Comparison of ENCODE assay signal across 19 mouse cellular contexts in genomic region chr3:153260225-153260933, GRCm38 (mm10).
DNase-seq lines count a peak whose midpoint lies in the region; TF ChIP-seq lines count a peak whose summit lies in the region.
"Had no signal": no experiment of that assay in that cellular context is flagged by ENCODE, and none has a peak within 500 bp of the region (broad histone marks: within the 10 kb centered on the region; RNA-seq: fewer than 3 reads in every experiment).

No protein-coding gene starts in this region.

- H3K4me3 ChIP-seq in bone marrow, adult 2 months (replicated peaks; ENCODE audit: control insufficient read depth, low read depth, low read length): no peak overlapping the region
- no peak overlapping the region for H3K4me3 ChIP-seq in macrophage (ENCODE audit: inconsistent target)
- H3K4me3 ChIP-seq: forebrain, embryonic 13.5 days; heart, embryonic 15.5 days; neural tube, embryonic 13.5 days; stomach, embryonic 15.5 days had no signal

- no peaks in the 10 kb centered on the region for H3K36me3 ChIP-seq in macrophage (ENCODE audit: inconsistent target)
- H3K36me3 ChIP-seq: heart, embryonic 15.5 days; neural tube, embryonic 13.5 days; stomach, embryonic 15.5 days had no signal

- H3K4me1 ChIP-seq in bone marrow, adult 2 months (ENCODE audit: control insufficient read depth, insufficient read depth, low read length): peaks cover 1% of the 10 kb centered on the region
- H3K4me1 ChIP-seq: heart, embryonic 15.5 days; stomach, embryonic 15.5 days had no signal

- TF ChIP-seq POLR2A in bone marrow, adult 2 months (IDR thresholded peaks at IDR 0.05; ENCODE audit: borderline replicate concordance, control insufficient read depth, low read depth, low read length): no peak

- peak; percentile 20 to 34 for DNase-seq in spleen, postnatal 36 days (ENCODE audit: low spot score in 2 of 2)
- DNase-seq in spleen, postnatal 4 days (ENCODE audit: low spot score in 2 of 2): no peak
- no peak for DNase-seq in left cerebral cortex, postnatal 10 days (ENCODE audit: extremely low spot score in 1 of 2, low spot score in 2 of 2)
- DNase-seq in urinary bladder, adult 18-20 months (ENCODE audit: low spot score in 2 of 2): no peak
- no peak for DNase-seq in neural tube, embryonic 10.5 days (ENCODE audit: extremely low spot score, low spot score)
- DNase-seq in cerebellum, postnatal 10 days: no peak
- DNase-seq: adrenal gland, postnatal 25 days; cerebellum, adult 9-11 months; heart, adult 18-20 months; kidney, adult 11 months; thymus, postnatal 14 days had no signal

- TF ChIP-seq CTCF in bone marrow, adult 2 months (IDR thresholded peaks at IDR 0.05; ENCODE audit: control insufficient read depth, insufficient read depth, low read length): no peak

- WGBS in bone marrow, adult 2 months: 65% methylated on average over 7 of the region's 7 CpGs
- WGBS in macrophage (ENCODE audit: missing documents): 57% methylated on average over 7 of the region's 7 CpGs

- H3K79me2 ChIP-seq in macrophage (ENCODE audit: inconsistent target): no peaks in the 10 kb centered on the region

- intact Hi-C loops in left cerebral cortex, postnatal 10 days (cut with DNase I): no loop called here

- peak overlapping the region; percentile 6; the same call in 1 of the 2 replicates for H3K27ac ChIP-seq in bone marrow, adult 2 months (ENCODE audit: control insufficient read depth, insufficient read depth, low read depth, low read length, poor library complexity)
- peak overlapping the region; percentile 30; the same call in 1 of the 2 replicates for H3K27ac ChIP-seq in macrophage
- H3K27ac ChIP-seq: forebrain, embryonic 13.5 days; heart, embryonic 15.5 days; kidney, postnatal 0 days; liver, embryonic 14.5 days; neural tube, embryonic 13.5 days; stomach, embryonic 15.5 days had no signal

Comparison
In these comparisons a context has a peak if more than half of its experiments do, and no peak if none do; other contexts are left out.
1. DNase-seq: peak in spleen, postnatal 36 days (2 of 2); none in spleen, postnatal 4 days (0 of 2), left cerebral cortex, postnatal 10 days (0 of 2), urinary bladder, adult 18-20 months (0 of 2), neural tube, embryonic 10.5 days (single experiment) and cerebellum, postnatal 10 days (0 of 2).